Mouse (Mus musculus): Measurements from ENCODE around the gene Foxr1. TPM values are rescaled to one million over a fixed set of nuclear protein-coding genes. Genes with fewer than 3 reads are reported as not detected.

Foxr1 gene
- polyA plus RNA-seq, 1 experiment, result not detected

- peaks cover 23% of the 10 kb centered on the region for H3K79me2 ChIP-seq (ENCODE audit: control insufficient read depth, insufficient read depth)
- H3K79me3 ChIP-seq (ENCODE audit: low read depth), result peaks cover 17% of the 10 kb centered on the region
- H3K4me3 ChIP-seq (ENCODE audit: insufficient read depth, poor library complexity, severe bottlenecking), result peak overlapping the region; percentile 44
- H3ac ChIP-seq (ENCODE audit: control insufficient read depth, insufficient read length, low read depth), result peak overlapping the region; percentile 81
- H3K36me3 ChIP-seq (ENCODE audit: control insufficient read depth, insufficient read depth), result no peaks in the 10 kb centered on the region
- H3K27me3 ChIP-seq (ENCODE audit: control insufficient read depth, insufficient read depth, insufficient read length), result no peaks in the 10 kb centered on the region
- TF ChIP-seq CEBPB (IDR thresholded peaks at IDR 0.05; ENCODE audit: low read depth), result no peak
- peak; percentile 47 for TF ChIP-seq MAX (IDR thresholded peaks at IDR 0.05)
- no peak for TF ChIP-seq USF1 (IDR thresholded peaks at IDR 0.05; ENCODE audit: low read depth)
- TF ChIP-seq MYOG (IDR thresholded peaks at IDR 0.05; ENCODE audit: control insufficient read depth, extremely low read depth, insufficient read length), result no peak
- peak; percentile 92 for TF ChIP-seq CTCF (IDR thresholded peaks at IDR 0.05; ENCODE audit: control insufficient read depth, insufficient read depth, insufficient read length)
- TF ChIP-seq FOSL1 (IDR thresholded peaks at IDR 0.05; ENCODE audit: insufficient read depth, low read length, poor library complexity, severe bottlenecking), result peak; percentile 4
- no peak for TF ChIP-seq MYOD1 (IDR thresholded peaks at IDR 0.05; ENCODE audit: control insufficient read depth, insufficient read length, low read depth)
These were observed 38.9 kb upstream of the Foxr1 start for GRCm38 (mm10) chr9:44479628-44480428.

- H3K4me3 ChIP-seq (ENCODE audit: insufficient read depth, poor library complexity, severe bottlenecking), result peak overlapping the region; percentile 44
- peaks cover 15% of the 10 kb centered on the region for H3K79me2 ChIP-seq (ENCODE audit: control insufficient read depth, insufficient read depth)
- peaks cover 9% of the 10 kb centered on the region for H3K79me3 ChIP-seq (ENCODE audit: low read depth)
- no peaks in the 10 kb centered on the region for H3K36me3 ChIP-seq (ENCODE audit: control insufficient read depth, insufficient read depth)
- TF ChIP-seq FOSL1 (IDR thresholded peaks at IDR 0.05; ENCODE audit: insufficient read depth, low read length, poor library complexity, severe bottlenecking) (no peak), CTCF (IDR thresholded peaks at IDR 0.05; ENCODE audit: control insufficient read depth, insufficient read depth, insufficient read length) (no peak), USF1 (IDR thresholded peaks at IDR 0.05; ENCODE audit: low read depth) (no peak), CEBPB (IDR thresholded peaks at IDR 0.05; ENCODE audit: low read depth) (no peak), MYOD1 (IDR thresholded peaks at IDR 0.05; ENCODE audit: control insufficient read depth, insufficient read length, low read depth) (no peak), MAX (IDR thresholded peaks at IDR 0.05) (no peak), MYOG (IDR thresholded peaks at IDR 0.05; ENCODE audit: control insufficient read depth, extremely low read depth, insufficient read length) (no peak)
- H3ac ChIP-seq (ENCODE audit: control insufficient read depth, insufficient read length, low read depth), result peak overlapping the region; percentile 81
- H3K27me3 ChIP-seq (ENCODE audit: control insufficient read depth, insufficient read depth, insufficient read length), result no peaks in the 10 kb centered on the region
These were observed 38.1 kb upstream of the Foxr1 start for GRCm38 (mm10) chr9:44478959-44479605.

GRCm38 (mm10) chr9:44478229-44478921 lies 37.4 kb upstream of the Foxr1 start:
- Histone ChIP-seq H3K79me3 (ENCODE audit: low read depth) (peaks cover 3% of the 10 kb centered on the region), H3K36me3 (ENCODE audit: control insufficient read depth, insufficient read depth) (no peaks in the 10 kb centered on the region), H3ac (ENCODE audit: control insufficient read depth, insufficient read length, low read depth) (peak overlapping the region; percentile 78), H3K27me3 (ENCODE audit: control insufficient read depth, insufficient read depth, insufficient read length) (no peaks in the 10 kb centered on the region), H3K4me3 (ENCODE audit: insufficient read depth, poor library complexity, severe bottlenecking) (peak overlapping the region; percentile 44), H3K79me2 (ENCODE audit: control insufficient read depth, insufficient read depth) (peaks cover 8% of the 10 kb centered on the region)
- no peak for TF ChIP-seq CEBPB (IDR thresholded peaks at IDR 0.05; ENCODE audit: low read depth)
- no peak for TF ChIP-seq MAX (IDR thresholded peaks at IDR 0.05)
- TF ChIP-seq MYOD1 (IDR thresholded peaks at IDR 0.05; ENCODE audit: control insufficient read depth, insufficient read length, low read depth), result no peak
- no peak for TF ChIP-seq USF1 (IDR thresholded peaks at IDR 0.05; ENCODE audit: low read depth)
- no peak for TF ChIP-seq FOSL1 (IDR thresholded peaks at IDR 0.05; ENCODE audit: insufficient read depth, low read length, poor library complexity, severe bottlenecking)
- TF ChIP-seq CTCF (IDR thresholded peaks at IDR 0.05; ENCODE audit: control insufficient read depth, insufficient read depth, insufficient read length), result no peak

GRCm38 (mm10) chr9:44477339-44478228 lies 36.6 kb upstream of the Foxr1 start:
- H3K27me3 ChIP-seq (ENCODE audit: control insufficient read depth, insufficient read depth, insufficient read length), result no peaks in the 10 kb centered on the region
- peaks cover under 1% of the 10 kb centered on the region for H3K79me2 ChIP-seq (ENCODE audit: control insufficient read depth, insufficient read depth)
- TF ChIP-seq USF1 (IDR thresholded peaks at IDR 0.05; ENCODE audit: low read depth) (no peak), CTCF (IDR thresholded peaks at IDR 0.05; ENCODE audit: control insufficient read depth, insufficient read depth, insufficient read length) (peak; percentile 40)
- no peaks in the 10 kb centered on the region for H3K79me3 ChIP-seq (ENCODE audit: low read depth)
- H3ac ChIP-seq (ENCODE audit: control insufficient read depth, insufficient read length, low read depth), result peak overlapping the region; percentile 78
- H3K4me3 ChIP-seq (ENCODE audit: insufficient read depth, poor library complexity, severe bottlenecking), result peak overlapping the region; percentile 44
- no peaks in the 10 kb centered on the region for H3K36me3 ChIP-seq (ENCODE audit: control insufficient read depth, insufficient read depth)

GRCm38 (mm10) chr9:44475936-44476335 lies 35.0 kb upstream of the Foxr1 start:
- Histone ChIP-seq H3K36me3 (ENCODE audit: control insufficient read depth, insufficient read depth) (no peaks in the 10 kb centered on the region), H3K79me2 (ENCODE audit: control insufficient read depth, insufficient read depth) (no peaks in the 10 kb centered on the region), H3K4me3 (ENCODE audit: insufficient read depth, poor library complexity, severe bottlenecking) (no peak overlapping the region), H3K79me3 (ENCODE audit: low read depth) (no peaks in the 10 kb centered on the region), H3K27me3 (ENCODE audit: control insufficient read depth, insufficient read depth, insufficient read length) (no peaks in the 10 kb centered on the region), H3ac (ENCODE audit: control insufficient read depth, insufficient read length, low read depth) (no peak overlapping the region)
- TF ChIP-seq FOSL1 (IDR thresholded peaks at IDR 0.05; ENCODE audit: insufficient read depth, low read length, poor library complexity, severe bottlenecking), result no peak
- no peak for TF ChIP-seq MAX (IDR thresholded peaks at IDR 0.05)
- no peak for TF ChIP-seq CTCF (IDR thresholded peaks at IDR 0.05; ENCODE audit: control insufficient read depth, insufficient read depth, insufficient read length)
- TF ChIP-seq MYOG (IDR thresholded peaks at IDR 0.05; ENCODE audit: control insufficient read depth, extremely low read depth, insufficient read length), result no peak
- no peak for TF ChIP-seq CEBPB (IDR thresholded peaks at IDR 0.05; ENCODE audit: low read depth)
- TF ChIP-seq MYOD1 (IDR thresholded peaks at IDR 0.05; ENCODE audit: control insufficient read depth, insufficient read length, low read depth), result no peak
- no peak for TF ChIP-seq USF1 (IDR thresholded peaks at IDR 0.05; ENCODE audit: low read depth)
